Mouse (Mus musculus): ENCODE data around the gene Tbx21.

DNA sequence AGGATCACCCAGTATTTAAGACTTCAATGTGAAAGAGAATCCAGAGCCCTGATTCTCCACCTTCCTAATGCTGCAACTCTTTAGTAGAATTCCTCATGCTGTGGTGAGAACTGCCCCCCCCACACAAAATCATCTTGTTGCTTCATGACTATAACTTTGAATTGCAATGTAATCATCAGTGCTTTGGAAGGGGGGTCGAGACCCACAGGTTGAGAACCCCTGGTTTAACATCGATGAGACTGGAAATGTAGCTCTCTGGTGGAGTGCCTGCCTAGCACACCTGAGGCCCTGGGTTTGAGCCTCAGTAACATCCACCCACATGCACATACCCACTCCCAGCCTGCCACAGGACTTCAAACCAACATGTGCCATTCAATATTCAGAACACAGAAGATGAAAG, 20.5 kb downstream of the Tbx21 start:
- no peak for TF ChIP-seq CTCF (IDR thresholded peaks at IDR 0.05; ENCODE audit: control insufficient read depth, insufficient read depth, insufficient read length)
- TF ChIP-seq CEBPB (IDR thresholded peaks at IDR 0.05; ENCODE audit: low read depth), result no peak

All from C2C12 (cell line).